Mouse (Mus musculus): ENCODE measurements around the gene Ubxn4.

- TF ChIP-seq CTCF (IDR thresholded peaks at IDR 0.05) (no peak), EP300 (IDR thresholded peaks at IDR 0.05) (no peak)
Observed at GRCm38 (mm10) chr1:128284157-128284690, 40.5 kb downstream of the Ubxn4 start.

Measured in lung, postnatal 0 days (tissue).